Mouse (Mus musculus): Measurements from ENCODE around the gene Rab33b. TPM values are rescaled to one million over a fixed set of nuclear protein-coding genes. Genes with fewer than 3 reads are reported as not detected.

Gene Rab33b
- polyA plus RNA-seq, 2 experiments = 16.5 to 25.4 TPM

DNA sequence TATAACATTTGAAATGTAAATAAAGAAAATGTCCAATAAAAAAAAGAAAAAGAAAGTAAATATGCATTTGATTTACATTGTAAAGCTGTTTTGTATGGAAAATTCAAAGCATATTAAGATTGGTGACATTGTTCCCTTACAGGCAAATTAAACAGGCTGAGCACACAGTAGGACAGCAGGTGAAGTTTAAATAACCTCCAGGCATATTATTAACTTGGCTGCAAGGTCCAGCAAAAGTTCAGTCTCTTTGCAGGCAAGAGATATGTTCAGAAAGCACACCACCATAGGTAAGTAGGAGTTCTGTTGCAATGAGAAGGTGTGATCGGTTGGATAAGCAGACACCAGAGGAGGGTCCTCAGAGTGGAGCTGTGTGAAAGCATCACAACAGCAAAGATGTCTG is 14.3 kb downstream of the Rab33b start:
- DNase-seq (ENCODE audit: low spot score) (no peak), ATAC-seq (ENCODE audit: low FRiP score, low read depth) (no peak)
- TF ChIP-seq POLR2A (IDR thresholded peaks at IDR 0.05; ENCODE audit: borderline replicate concordance, extremely low read depth, insufficient read depth, insufficient read length) = no peak
- Histone ChIP-seq H3K27ac (replicated peaks; ENCODE audit: low read depth, low read length) (no peak overlapping the region), H3K36me3 (ENCODE audit: control insufficient read depth, insufficient read depth, low read length) (peaks cover 26% of the 10 kb centered on the region), H3K9me3 (ENCODE audit: control insufficient read depth, low read length) (no peaks in the 10 kb centered on the region), H3K4me3 (replicated peaks; ENCODE audit: low read length) (no peak overlapping the region), H3K4me2 (replicated peaks; ENCODE audit: low read depth, low read length, severe bottlenecking) (no peak overlapping the region), H3K9ac (ENCODE audit: low read depth, low read length, severe bottlenecking) (no peak overlapping the region), H3K4me1 (ENCODE audit: control insufficient read depth, insufficient read depth, low read length) (no peaks in the 10 kb centered on the region), H3K27me3 (ENCODE audit: control insufficient read depth, insufficient read depth, low read length) (no peaks in the 10 kb centered on the region)
- WGBS = 96% methylated on average over 1 of the region's 1 CpGs

DNA sequence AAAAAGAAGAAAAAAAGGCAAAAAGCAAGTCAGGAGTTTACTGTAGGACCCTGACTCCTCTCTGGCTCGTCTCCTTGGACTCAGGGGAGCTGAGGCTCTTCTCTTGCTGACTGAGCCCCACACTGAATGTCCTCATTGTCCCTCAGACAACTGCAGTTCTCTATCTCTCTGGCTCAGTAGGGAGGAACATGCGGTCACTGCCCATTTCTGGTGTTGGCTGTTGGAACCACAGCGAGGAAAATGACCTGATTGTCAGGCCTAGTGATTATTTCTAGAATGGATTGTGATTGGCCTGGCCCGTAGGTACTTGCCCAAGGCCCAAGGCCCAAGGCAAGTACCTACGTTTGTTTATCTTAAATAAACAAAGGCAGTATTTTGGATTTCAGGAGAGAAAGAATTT is 14.9 kb downstream of the Rab33b start:
- no peaks in the 10 kb centered on the region for H3K9me3 ChIP-seq (ENCODE audit: control insufficient read depth, low read length)
- WGBS = 81% methylated on average over 5 of the region's 5 CpGs
- DNase-seq (ENCODE audit: low spot score) (no peak), ATAC-seq (ENCODE audit: low FRiP score, low read depth) (no peak)
- H3K4me3 ChIP-seq (replicated peaks; ENCODE audit: low read length) = no peak overlapping the region
- no peaks in the 10 kb centered on the region for H3K4me1 ChIP-seq (ENCODE audit: control insufficient read depth, insufficient read depth, low read length)
- H3K4me2 ChIP-seq (replicated peaks; ENCODE audit: low read depth, low read length, severe bottlenecking) = no peak overlapping the region
- H3K9ac ChIP-seq (ENCODE audit: low read depth, low read length, severe bottlenecking) = no peak overlapping the region
- peaks cover 20% of the 10 kb centered on the region for H3K36me3 ChIP-seq (ENCODE audit: control insufficient read depth, insufficient read depth, low read length)
- H3K27ac ChIP-seq (replicated peaks; ENCODE audit: low read depth, low read length) = no peak overlapping the region
- TF ChIP-seq POLR2A (IDR thresholded peaks at IDR 0.05; ENCODE audit: borderline replicate concordance, extremely low read depth, insufficient read depth, insufficient read length) = no peak
- H3K27me3 ChIP-seq (ENCODE audit: control insufficient read depth, insufficient read depth, low read length) = no peaks in the 10 kb centered on the region

DNA sequence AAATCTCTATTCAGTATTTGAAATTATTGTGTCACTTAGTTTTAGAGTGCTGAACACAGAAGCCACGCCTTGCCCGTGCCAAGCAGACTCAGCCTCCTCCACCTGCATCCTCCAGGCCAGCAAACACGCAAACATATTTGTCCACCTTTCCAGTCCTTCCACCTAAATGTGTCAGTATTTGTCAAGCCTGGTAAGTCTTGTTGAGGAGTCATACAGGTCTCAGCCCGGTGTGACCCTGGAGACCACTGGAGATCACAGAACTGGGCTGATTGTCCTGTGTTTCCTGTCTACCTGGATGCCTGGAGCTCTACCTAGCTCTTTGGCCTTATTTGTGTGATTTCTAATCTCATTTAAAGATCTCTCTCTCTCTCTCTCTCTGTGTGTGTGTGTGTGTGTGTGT is 16.2 kb downstream of the Rab33b start:
- DNase-seq (ENCODE audit: low spot score) (no peak), ATAC-seq (ENCODE audit: low FRiP score, low read depth) (no peak)
- Histone ChIP-seq H3K4me3 (replicated peaks; ENCODE audit: low read length) (no peak overlapping the region), H3K27ac (replicated peaks; ENCODE audit: low read depth, low read length) (no peak overlapping the region), H3K9ac (ENCODE audit: low read depth, low read length, severe bottlenecking) (no peak overlapping the region), H3K4me1 (ENCODE audit: control insufficient read depth, insufficient read depth, low read length) (no peaks in the 10 kb centered on the region), H3K9me3 (ENCODE audit: control insufficient read depth, low read length) (no peaks in the 10 kb centered on the region), H3K4me2 (replicated peaks; ENCODE audit: low read depth, low read length, severe bottlenecking) (no peak overlapping the region), H3K36me3 (ENCODE audit: control insufficient read depth, insufficient read depth, low read length) (peaks cover 10% of the 10 kb centered on the region; the same call in 1 of the 2 replicates), H3K27me3 (ENCODE audit: control insufficient read depth, insufficient read depth, low read length) (no peaks in the 10 kb centered on the region)
- WGBS = 89% methylated on average over 4 of the region's 4 CpGs
- no peak for TF ChIP-seq POLR2A (IDR thresholded peaks at IDR 0.05; ENCODE audit: borderline replicate concordance, extremely low read depth, insufficient read depth, insufficient read length)

DNA sequence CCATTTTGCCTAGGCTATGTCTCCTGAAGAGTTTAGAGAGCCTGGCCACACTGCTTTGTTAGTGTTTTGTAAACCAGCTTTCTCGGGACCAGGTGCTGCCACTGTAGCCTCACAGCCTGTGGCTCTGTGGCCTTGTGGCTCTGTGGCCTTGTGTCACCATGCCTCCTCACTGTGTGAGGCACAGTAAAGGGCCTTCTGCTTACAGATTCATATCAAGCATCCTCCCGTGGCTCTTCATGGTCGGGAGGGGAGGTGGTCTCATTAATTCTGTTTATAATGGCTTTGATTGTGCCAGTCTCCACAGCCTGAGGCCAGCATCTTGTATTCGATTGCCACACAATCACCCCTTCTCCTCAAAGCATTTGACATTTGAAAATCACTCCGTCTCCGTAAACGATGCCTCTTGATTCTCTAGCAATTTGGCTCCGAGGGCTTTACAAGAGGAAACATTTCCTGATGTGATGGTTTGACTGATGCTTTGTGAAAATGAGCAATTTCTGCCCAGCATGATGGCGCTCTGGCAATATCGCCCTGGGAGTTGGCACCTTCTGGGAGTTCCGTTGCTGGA is 20.7 kb downstream of the Rab33b start:
- Histone ChIP-seq H3K27me3 (ENCODE audit: control insufficient read depth, insufficient read depth, low read length) (no peaks in the 10 kb centered on the region), H3K4me2 (replicated peaks; ENCODE audit: low read depth, low read length, severe bottlenecking) (no peak overlapping the region), H3K9me3 (ENCODE audit: control insufficient read depth, low read length) (no peaks in the 10 kb centered on the region), H3K27ac (replicated peaks; ENCODE audit: low read depth, low read length) (no peak overlapping the region), H3K4me3 (replicated peaks; ENCODE audit: low read length) (no peak overlapping the region), H3K9ac (ENCODE audit: low read depth, low read length, severe bottlenecking) (no peak overlapping the region), H3K4me1 (ENCODE audit: control insufficient read depth, insufficient read depth, low read length) (no peaks in the 10 kb centered on the region), H3K36me3 (ENCODE audit: control insufficient read depth, insufficient read depth, low read length) (no peaks in the 10 kb centered on the region)
- no peak for TF ChIP-seq POLR2A (IDR thresholded peaks at IDR 0.05; ENCODE audit: borderline replicate concordance, extremely low read depth, insufficient read depth, insufficient read length)
- DNase-seq (ENCODE audit: low spot score) (no peak), ATAC-seq (ENCODE audit: low FRiP score, low read depth) (no peak)
- WGBS = 71% methylated on average over 11 of the region's 11 CpGs

DNA sequence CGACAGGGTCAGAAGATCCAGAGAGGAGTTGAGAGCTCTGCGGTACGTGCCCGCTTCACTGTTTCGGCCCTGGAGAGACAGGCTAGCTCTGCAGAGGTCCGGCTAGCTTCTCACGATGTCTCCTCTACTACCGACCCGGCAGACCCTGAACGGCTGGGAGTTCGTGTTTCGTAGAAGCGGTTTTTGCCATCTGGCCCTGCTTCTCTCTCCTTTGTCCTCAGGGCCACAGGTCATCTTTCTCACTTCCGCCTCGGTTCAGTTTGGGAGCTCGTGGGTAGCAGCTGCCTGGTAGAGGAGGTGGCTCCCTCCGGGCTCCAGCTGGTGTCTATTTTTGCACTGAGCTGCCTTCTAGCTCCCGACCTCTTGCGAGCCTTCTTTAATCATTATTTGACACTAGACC is 21.7 kb downstream of the Rab33b start:
- Histone ChIP-seq H3K4me3 (replicated peaks; ENCODE audit: low read length) (no peak overlapping the region), H3K9ac (ENCODE audit: low read depth, low read length, severe bottlenecking) (no peak overlapping the region), H3K27ac (replicated peaks; ENCODE audit: low read depth, low read length) (no peak overlapping the region), H3K27me3 (ENCODE audit: control insufficient read depth, insufficient read depth, low read length) (no peaks in the 10 kb centered on the region), H3K4me2 (replicated peaks; ENCODE audit: low read depth, low read length, severe bottlenecking) (no peak overlapping the region), H3K36me3 (ENCODE audit: control insufficient read depth, insufficient read depth, low read length) (no peaks in the 10 kb centered on the region), H3K4me1 (ENCODE audit: control insufficient read depth, insufficient read depth, low read length) (no peaks in the 10 kb centered on the region), H3K9me3 (ENCODE audit: control insufficient read depth, low read length) (no peaks in the 10 kb centered on the region)
- no peak for TF ChIP-seq POLR2A (IDR thresholded peaks at IDR 0.05; ENCODE audit: borderline replicate concordance, extremely low read depth, insufficient read depth, insufficient read length)
- ATAC-seq (ENCODE audit: low FRiP score, low read depth) (peak; percentile 50; the same call in 1 of the 2 replicates), DNase-seq (ENCODE audit: low spot score) (no peak)
- WGBS = 71% methylated on average over 19 of the region's 19 CpGs

Data from limb, embryonic 14.5 days (tissue).